Mouse (Mus musculus) CH12.LX (cell line): ENCODE measurements at regions not wholly inside any gene's neighbourhood (a gene's known extent, or its start where the extent isn't known, plus 50 kb on each side); places are given as distances from the start of the nearest gene placed in this dataset.

Source experiments
- DNase-seq: peaks from one replicate; pipeline ENCODE4 v3.0.0-alpha.2; 2013; ENCODE audit errors: extremely low read depth
- H3K27ac ChIP-seq: 2 replicates; pipeline ENCODE4 v1.5.1; 2012; ENCODE audit warnings: low read depth, mild to moderate bottlenecking, control low read depth, moderate library complexity; ENCODE audit not compliant: insufficient read depth
- H3K27me3 ChIP-seq: replicated peaks from 2 replicates; pipeline ENCODE3; 2012; ENCODE audit warnings: inconsistent platforms
- H3K36me3 ChIP-seq, 2 experiments: replicated peaks in 1 of 2; 2 replicates each; pipeline versions ENCODE3 to v1.6.1; 2012; ENCODE audit warnings: inconsistent platforms in 1 of 2, low read length in 1 of 2, mild to moderate bottlenecking in 1 of 2, mixed read lengths in 1 of 2, moderate library complexity in 1 of 2; ENCODE audit not compliant: control insufficient read depth in 1 of 2, insufficient read depth in 1 of 2
- H3K4me1 ChIP-seq, 2 experiments: 2 replicates each; pipeline ENCODE4 v1.6.1; 2012; ENCODE audit warnings: inconsistent platforms in 1 of 2, moderate library complexity in 1 of 2; ENCODE audit not compliant: insufficient read depth in 2 of 2, control insufficient read depth in 1 of 2
- H3K4me2 ChIP-seq: 2 replicates; pipeline ENCODE4 v1.6.1; 2012; ENCODE audit warnings: low read depth, mild to moderate bottlenecking, control low read depth; ENCODE audit not compliant: poor library complexity, insufficient read depth, severe bottlenecking
- H3K4me3 ChIP-seq, 3 experiments: fragments of 150-350 bp in 1 of 3; sonication (generic) in 1 of 3; replicated peaks in 1 of 3; 2 replicates each; pipeline versions ENCODE3 to v1.5.1; 2011 to 2012; ENCODE audit warnings: low read depth in 2 of 3, low read length in 2 of 3, mild to moderate bottlenecking in 2 of 3, moderate library complexity in 2 of 3, control low read depth in 1 of 3, improper control_type of control experiment in 1 of 3, inconsistent platforms in 1 of 3, mixed read lengths in 1 of 3; ENCODE audit not compliant: poor library complexity in 1 of 3
- H3K79me2 ChIP-seq: replicated peaks from 2 replicates; pipeline ENCODE4 v1.6.1; 2012; ENCODE audit warnings: mild to moderate bottlenecking, moderate library complexity; ENCODE audit not compliant: control insufficient read depth, poor library complexity, insufficient read depth, severe bottlenecking; ENCODE audit errors: extremely low read depth
- H3K9ac ChIP-seq: 2 replicates; pipeline ENCODE4 v1.6.1; 2012; ENCODE audit warnings: low read depth, mild to moderate bottlenecking, control low read depth, moderate library complexity; ENCODE audit not compliant: insufficient read depth
- H3K9me3 ChIP-seq: replicated peaks from 2 replicates; pipeline ENCODE3; 2012; ENCODE audit warnings: low read length, inconsistent platforms, mixed read lengths
- BHLHE40 ChIP-seq: IDR thresholded peaks from 2 replicates; pipeline ENCODE4 v1.6.1; 2011; ENCODE audit warnings: mild to moderate bottlenecking, low read depth, low read length, improper control_type of control experiment
- CHD2 ChIP-seq: IDR thresholded peaks from 2 replicates; pipeline ENCODE4 v1.6.1; 2011; ENCODE audit warnings: low read length, improper control_type of control experiment
- EP300 ChIP-seq: IDR thresholded peaks from 2 replicates; pipeline ENCODE4 v1.6.1; 2011; ENCODE audit warnings: low read length, improper control_type of control experiment
- GABPA ChIP-seq: IDR thresholded peaks from 2 replicates; pipeline ENCODE4 v1.6.1; 2012; ENCODE audit warnings: low read depth, low read length, improper control_type of control experiment, inconsistent platforms; ENCODE audit not compliant: insufficient replicate concordance
- HCFC1 ChIP-seq: IDR thresholded peaks from 2 replicates; pipeline ENCODE4 v1.6.1; 2012; ENCODE audit warnings: low read depth, mild to moderate bottlenecking, inconsistent platforms, low read length, improper control_type of control experiment
- IRF4 ChIP-seq: IDR thresholded peaks from 2 replicates; pipeline ENCODE4 v1.6.1; 2014; ENCODE audit warnings: low read depth, mild to moderate bottlenecking, inconsistent platforms, low read length, improper control_type of control experiment
- JUN ChIP-seq: IDR thresholded peaks from 2 replicates; pipeline ENCODE4 v1.6.1; 2011; ENCODE audit warnings: low read depth, mild to moderate bottlenecking, low read length, improper control_type of control experiment, moderate library complexity; ENCODE audit not compliant: insufficient read depth
- JUND ChIP-seq: conservative IDR thresholded peaks from 2 replicates; pipeline ENCODE4 v1.6.1; 2011; ENCODE audit warnings: low read depth, low read length, improper control_type of control experiment
- KAT2A ChIP-seq: IDR thresholded peaks from 2 replicates; pipeline ENCODE4 v1.6.1; 2012; ENCODE audit warnings: low read length, improper control_type of control experiment, inconsistent platforms; ENCODE audit not compliant: insufficient replicate concordance
- MAX ChIP-seq: IDR thresholded peaks from 2 replicates; pipeline ENCODE4 v1.6.1; 2011; ENCODE audit warnings: low read length, improper control_type of control experiment
- MAZ ChIP-seq: IDR thresholded peaks from 2 replicates; pipeline ENCODE4 v1.6.1; 2012; ENCODE audit warnings: low read depth, mild to moderate bottlenecking, inconsistent platforms, low read length, improper control_type of control experiment, moderate library complexity
- MEF2A ChIP-seq: IDR thresholded peaks from 2 replicates; pipeline ENCODE4 v1.6.1; 2014; ENCODE audit warnings: low read depth, mild to moderate bottlenecking, inconsistent platforms, low read length, improper control_type of control experiment, borderline replicate concordance
- MYC ChIP-seq: IDR thresholded peaks from 2 replicates; pipeline ENCODE4 v1.6.1; 2011; ENCODE audit warnings: low read depth, mild to moderate bottlenecking, improper control_type of control experiment, low read length
- NELFE ChIP-seq: IDR thresholded peaks from 2 replicates; pipeline ENCODE4 v1.6.1; 2011; ENCODE audit warnings: low read depth, low read length, improper control_type of control experiment
- PAX5 ChIP-seq: IDR thresholded peaks from 2 replicates; pipeline ENCODE4 v1.6.1; 2012; ENCODE audit warnings: low read length, inconsistent platforms, mixed read lengths
- POLR2AphosphoS2 ChIP-seq: IDR thresholded peaks from 2 replicates; pipeline ENCODE4 v1.6.1; 2011; ENCODE audit warnings: low read depth, low read length, improper control_type of control experiment
- RAD21 ChIP-seq: IDR thresholded peaks from 2 replicates; pipeline ENCODE4 v1.6.1; 2011; ENCODE audit warnings: low read depth, mild to moderate bottlenecking, low read length, improper control_type of control experiment, moderate library complexity
- SIN3A ChIP-seq: IDR thresholded peaks from 2 replicates; pipeline ENCODE4 v1.6.1; 2012; ENCODE audit warnings: low read length, improper control_type of control experiment, inconsistent platforms
- TBP ChIP-seq: conservative IDR thresholded peaks from 2 replicates; pipeline ENCODE4 v1.6.1; 2011; ENCODE audit warnings: low read depth, low read length, improper control_type of control experiment
- UBTF ChIP-seq: IDR thresholded peaks from 2 replicates; pipeline ENCODE4 v1.6.1; 2012; ENCODE audit warnings: low read depth, mild to moderate bottlenecking, inconsistent platforms, low read length, improper control_type of control experiment, moderate library complexity
- USF1 ChIP-seq: IDR thresholded peaks from 2 replicates; pipeline ENCODE4 v1.6.1; 2014; ENCODE audit warnings: low read depth, mild to moderate bottlenecking, inconsistent platforms, low read length, improper control_type of control experiment
- ZKSCAN1 ChIP-seq: IDR thresholded peaks from 2 replicates; pipeline ENCODE4 v1.6.1; 2012; ENCODE audit warnings: low read depth, inconsistent platforms, low read length, improper control_type of control experiment, borderline replicate concordance
- ZNF384 ChIP-seq: IDR thresholded peaks from 2 replicates; pipeline ENCODE4 v1.6.1; 2012; ENCODE audit warnings: low read depth, low read length, improper control_type of control experiment, inconsistent platforms
- dilution Hi-C: fragments of 300-500 bp; cut with MboI; formaldehyde crosslinking; loops from 2 replicates; pipeline ENCODE4 v1.14.3; 2020; ENCODE audit warnings: low sequenced_read_pairs; ENCODE audit not compliant: extremely low pct_unique_long_range_greater_than_20kb, extremely low pct_ligation_motif_present
- in situ Hi-C: fragments of 300-500 bp; cut with MboI; formaldehyde crosslinking; loops from 3 replicates; pipeline ENCODE4 v1.14.3; 2019; ENCODE audit warnings: low sequenced_read_pairs, low pct_ligation_motif_present, low pct_unique_long_range_greater_than_20kb, mixed read lengths

- dilution Hi-C loops: no loop called here
- Histone ChIP-seq H3K27ac (no peak overlapping the region), H3K79me2 (no peaks in the 10 kb centered on the region), H3K4me3 (no peak overlapping the region), H3K9ac (no peak overlapping the region), H3K27me3 (peaks cover 48% of the 10 kb centered on the region), H3K4me1 (no peaks in the 10 kb centered on the region), H3K9me3 (no peaks in the 10 kb centered on the region), H3K4me2 (no peak overlapping the region), H3K36me3 (no peaks in the 10 kb centered on the region)
- in situ Hi-C loops: no loop called here
- DNase-seq: no peak
- TF ChIP-seq HCFC1: no peak
- TF ChIP-seq BHLHE40: no peak
- TF ChIP-seq MYC: no peak
- TF ChIP-seq PAX5: no peak
- no peak for TF ChIP-seq MAX
- no peak for TF ChIP-seq GABPA
- no peak for TF ChIP-seq ZNF384
- no peak for TF ChIP-seq USF1
- TF ChIP-seq KAT2A: no peak
- TF ChIP-seq SIN3A: no peak
- TF ChIP-seq NELFE: no peak
- no peak for TF ChIP-seq RAD21
Measured at GRCm38 (mm10) chr2:143340364-143340763, 205.6 kb upstream of the Pcsk2 start.

GRCm38 (mm10) chr2:143364193-143364592 is 181.8 kb upstream of the Pcsk2 start:
- peaks cover 63% of the 10 kb centered on the region for H3K27me3 ChIP-seq
- dilution Hi-C loops: no loop called here
- TF ChIP-seq MAZ: no peak
- TF ChIP-seq IRF4: no peak
- no peak for TF ChIP-seq CHD2
- no peak for TF ChIP-seq ZKSCAN1
- no peak for TF ChIP-seq JUND
- TF ChIP-seq RAD21: no peak
- no peak for TF ChIP-seq USF1
- no peak for TF ChIP-seq HCFC1
- TF ChIP-seq POLR2AphosphoS2: no peak
- no peak for TF ChIP-seq MYC
- no peak for TF ChIP-seq TBP
- TF ChIP-seq PAX5: no peak
- no peak for TF ChIP-seq KAT2A
- TF ChIP-seq JUN: no peak
- TF ChIP-seq EP300: no peak
- no peak for TF ChIP-seq UBTF
- TF ChIP-seq SIN3A: no peak
- TF ChIP-seq MEF2A: no peak
- H3K4me3 ChIP-seq: no peak overlapping the region
- H3K4me1 ChIP-seq: no peaks in the 10 kb centered on the region
- no peak overlapping the region for H3K9ac ChIP-seq
- no peak overlapping the region for H3K27ac ChIP-seq
- H3K79me2 ChIP-seq: no peaks in the 10 kb centered on the region
- no peak for DNase-seq
- no peaks in the 10 kb centered on the region for H3K36me3 ChIP-seq
- no peak overlapping the region for H3K4me2 ChIP-seq
- in situ Hi-C loops: no loop called here
- H3K9me3 ChIP-seq: no peaks in the 10 kb centered on the region
